Mouse (Mus musculus): ENCODE measurements at regions not wholly inside any gene's neighbourhood (a gene's known extent, or its start where the extent isn't known, plus 50 kb on each side); places are given as distances from the start of the nearest gene placed in this dataset.

GRCm38 (mm10) chr10:9310346-9310745, 364.7 kb downstream of the Samd5 start:
- no peak for ATAC-seq (replicated peaks; ENCODE audit: poor library complexity)

GRCm38 (mm10) chr10:9296055-9296454, 379.0 kb downstream of the Samd5 start:
- ATAC-seq (replicated peaks; ENCODE audit: poor library complexity), result no peak

GRCm38 (mm10) chr10:9295269-9295668, 379.7 kb downstream of the Samd5 start:
- no peak for ATAC-seq (replicated peaks; ENCODE audit: poor library complexity)

DNA sequence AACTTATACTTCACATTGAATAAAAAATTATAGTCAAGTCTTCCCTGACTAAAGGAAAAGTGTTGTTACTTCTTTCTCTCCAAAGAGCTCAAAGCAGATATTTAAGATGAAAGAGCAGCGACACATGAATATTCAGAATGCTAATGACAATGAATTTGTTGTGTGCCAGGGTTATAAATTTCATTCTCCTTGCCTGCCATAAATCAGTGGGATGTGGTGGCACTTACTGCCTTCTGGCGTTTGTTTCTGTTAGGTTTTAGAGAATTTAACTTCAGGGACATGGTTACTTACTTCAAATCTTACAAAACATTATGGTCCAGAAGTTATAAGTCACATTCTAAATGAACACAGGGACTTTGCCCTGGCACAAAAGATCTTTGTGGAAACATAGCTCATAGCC, 380.4 kb downstream of the Samd5 start:
- ATAC-seq (replicated peaks; ENCODE audit: poor library complexity), result no peak

- ATAC-seq (replicated peaks; ENCODE audit: poor library complexity), result no peak
These were observed 383.4 kb downstream of the Samd5 start for GRCm38 (mm10) chr10:9291456-9292146.

- no peak for ATAC-seq (replicated peaks; ENCODE audit: poor library complexity)
These were observed 387.1 kb upstream of the Sash1 start for GRCm38 (mm10) chr10:9272940-9273339.

GRCm38 (mm10) chr10:9272243-9272642, 386.4 kb upstream of the Sash1 start:
- ATAC-seq (replicated peaks; ENCODE audit: poor library complexity), result no peak

GRCm38 (mm10) chr10:9265528-9265927, 379.7 kb upstream of the Sash1 start:
- ATAC-seq (replicated peaks; ENCODE audit: poor library complexity), result no peak

DNA sequence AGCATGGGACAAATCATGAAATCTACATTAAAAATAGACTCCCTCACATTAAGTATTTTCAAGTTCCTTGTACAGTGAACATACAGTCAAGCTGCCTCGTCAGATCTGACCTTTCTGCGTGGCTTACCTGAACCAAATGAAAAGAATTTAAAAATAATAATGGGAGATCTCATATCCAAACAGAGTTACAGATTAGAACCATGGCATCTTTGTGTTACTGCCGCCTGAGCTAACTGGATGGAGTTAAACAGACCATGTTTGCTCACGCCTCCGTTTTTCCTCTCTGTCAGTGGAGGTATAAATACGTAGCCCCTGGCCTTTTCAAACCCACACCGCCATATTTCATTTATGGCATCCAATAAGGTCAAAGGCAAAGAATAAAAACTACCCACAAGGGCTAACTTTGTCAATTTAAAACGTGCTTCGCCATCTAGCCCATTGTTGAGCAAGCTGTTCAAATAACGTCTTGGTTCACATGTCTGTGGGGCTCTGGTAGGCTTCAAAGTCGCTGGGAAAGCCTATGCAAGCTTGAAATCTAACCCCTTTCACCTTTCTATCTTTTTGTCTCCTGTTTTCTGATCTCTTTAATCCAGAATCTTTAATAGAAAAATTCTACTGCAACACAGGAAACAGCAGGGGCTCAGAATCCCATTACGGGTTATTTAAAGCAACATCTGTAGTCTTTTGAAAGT, 378.6 kb upstream of the Sash1 start:
- ATAC-seq (replicated peaks; ENCODE audit: poor library complexity), result no peak

GRCm38 (mm10) chr10:9258705-9259104, 372.8 kb upstream of the Sash1 start:
- no peak for ATAC-seq (replicated peaks; ENCODE audit: poor library complexity)

- no peak for ATAC-seq (replicated peaks; ENCODE audit: poor library complexity)
These were observed 367.0 kb upstream of the Sash1 start for GRCm38 (mm10) chr10:9252941-9253217.

DNA sequence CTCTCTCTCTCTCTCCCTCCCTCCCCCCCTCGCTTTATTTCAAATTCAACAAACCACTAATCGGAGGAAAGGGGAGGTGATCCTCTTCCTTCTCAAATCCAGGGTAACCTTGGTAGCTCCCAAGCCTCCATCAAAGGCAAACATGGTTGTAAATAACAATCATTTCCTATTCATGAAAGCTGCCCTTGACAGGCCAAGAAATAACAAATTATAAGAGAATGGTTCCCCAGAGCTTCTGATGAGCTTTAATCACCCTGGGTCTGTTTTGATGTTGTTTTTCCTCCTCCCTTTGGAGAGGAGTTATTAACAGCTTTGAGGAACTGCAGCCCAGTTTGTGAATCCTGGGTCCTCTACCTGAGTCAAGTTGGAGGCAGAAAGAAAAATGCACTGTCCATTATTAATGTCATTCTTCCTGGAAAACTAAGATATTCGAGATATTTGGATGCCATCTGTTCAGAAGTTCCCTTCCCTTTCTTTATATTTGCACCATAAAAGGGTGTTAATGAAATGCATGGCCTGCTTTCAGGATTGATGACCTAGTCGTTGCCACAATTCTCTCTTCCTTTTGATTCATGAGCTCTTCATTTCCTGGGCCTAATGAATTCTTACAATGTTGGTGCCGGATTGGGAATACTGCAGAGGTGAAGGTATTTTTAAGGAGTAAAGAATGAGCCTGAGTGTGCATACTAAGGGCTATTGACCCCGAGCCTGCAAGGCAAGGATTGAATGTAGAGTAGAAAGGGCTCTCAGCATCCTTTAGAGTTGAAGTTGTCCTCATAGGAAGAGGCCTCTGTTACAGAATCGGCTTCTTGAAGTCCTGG, 366.5 kb upstream of the Sash1 start:
- ATAC-seq (replicated peaks; ENCODE audit: poor library complexity), result no peak

DNA sequence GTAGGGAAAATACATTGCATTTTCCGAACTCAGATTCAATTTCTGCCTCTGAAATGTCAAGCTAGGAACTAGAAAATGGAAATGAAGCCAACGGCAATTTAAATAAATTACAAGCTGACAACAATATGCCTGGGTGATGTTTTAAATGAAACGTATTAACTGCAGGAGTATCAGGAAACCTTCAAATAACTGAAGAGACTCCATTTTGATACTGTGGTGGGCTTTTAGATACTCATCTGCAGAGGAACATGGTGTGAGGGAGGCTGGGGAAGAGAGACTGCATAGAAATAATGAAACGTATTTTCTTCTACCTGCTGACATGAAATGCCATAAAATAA, 357.4 kb upstream of the Sash1 start:
- no peak for ATAC-seq (replicated peaks; ENCODE audit: poor library complexity)

DNA sequence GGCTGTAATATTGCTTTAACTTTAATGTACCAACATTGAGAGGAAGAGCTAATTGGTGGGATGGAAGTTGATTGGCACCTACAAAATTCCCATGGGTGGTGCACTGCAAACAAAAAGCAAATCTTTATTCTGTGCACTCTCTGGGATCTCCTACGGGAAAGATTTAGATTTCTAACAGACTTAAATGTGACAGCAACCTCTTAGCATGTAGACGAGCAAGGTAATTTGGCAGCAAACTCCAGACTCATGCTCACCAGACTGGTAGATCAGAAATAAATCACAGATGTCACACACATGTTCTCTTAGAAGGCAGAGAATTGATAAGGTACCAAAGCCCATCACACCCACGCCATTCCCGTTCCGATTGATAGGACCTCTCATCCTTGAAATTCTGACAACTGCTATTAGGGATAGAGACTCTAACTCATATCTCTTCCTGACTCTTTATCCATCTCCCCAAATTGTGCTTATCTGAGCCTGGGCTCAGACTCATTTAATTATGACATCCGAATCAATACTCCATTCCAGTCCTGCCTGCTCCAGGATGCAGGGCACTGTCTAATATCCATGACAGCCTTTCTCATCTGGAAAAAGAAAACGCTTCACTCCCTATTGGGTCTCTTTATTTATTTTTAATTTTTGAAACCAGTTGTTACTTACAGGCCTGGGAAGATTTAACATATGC, 356.9 kb upstream of the Sash1 start:
- ATAC-seq (replicated peaks; ENCODE audit: poor library complexity), result no peak

GRCm38 (mm10) chr10:9239956-9240355, 354.1 kb upstream of the Sash1 start:
- ATAC-seq (replicated peaks; ENCODE audit: poor library complexity), result no peak

DNA sequence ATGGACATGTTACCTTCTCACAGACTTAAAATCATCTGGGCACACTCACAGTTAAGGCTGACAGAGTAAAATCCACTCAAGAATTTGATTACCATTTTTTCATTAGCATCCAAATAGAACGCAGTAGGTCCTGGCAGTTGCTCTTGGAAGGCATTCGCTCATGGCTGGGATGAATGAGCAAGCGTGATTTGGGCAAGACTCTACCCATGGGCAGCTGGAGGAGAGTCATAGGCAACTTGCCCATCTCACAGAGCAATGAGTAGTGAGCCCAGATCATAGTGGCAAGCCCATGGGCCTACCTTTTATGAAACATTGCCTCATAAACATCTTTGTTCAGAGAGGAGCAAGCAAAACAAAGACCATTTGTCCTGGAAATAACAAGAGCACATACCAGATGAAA, 345.9 kb upstream of the Sash1 start:
- ATAC-seq (replicated peaks; ENCODE audit: poor library complexity), result no peak

DNA sequence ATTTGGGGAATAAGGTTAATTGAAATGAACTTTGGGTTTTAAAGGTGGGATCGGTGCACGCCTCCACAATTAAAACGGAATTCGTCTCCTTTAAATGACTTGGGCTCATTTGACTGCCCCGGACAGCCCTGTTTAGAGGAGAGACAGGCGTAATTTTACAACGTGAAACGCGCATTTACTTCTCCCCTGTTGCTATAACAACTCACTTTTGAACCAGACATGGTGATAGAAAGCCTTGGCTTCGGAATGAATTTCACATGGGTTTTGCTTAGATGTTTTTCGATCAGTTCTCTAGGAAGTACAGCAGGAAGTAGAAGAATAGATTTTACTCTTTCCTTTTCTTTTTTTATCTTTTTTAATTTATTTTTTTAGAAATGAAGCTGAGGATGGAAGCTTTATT, 343.2 kb upstream of the Sash1 start:
- ATAC-seq (replicated peaks; ENCODE audit: poor library complexity), result no peak

GRCm38 (mm10) chr10:9227361-9227760, 341.5 kb upstream of the Sash1 start:
- no peak for ATAC-seq (replicated peaks; ENCODE audit: poor library complexity)

DNA sequence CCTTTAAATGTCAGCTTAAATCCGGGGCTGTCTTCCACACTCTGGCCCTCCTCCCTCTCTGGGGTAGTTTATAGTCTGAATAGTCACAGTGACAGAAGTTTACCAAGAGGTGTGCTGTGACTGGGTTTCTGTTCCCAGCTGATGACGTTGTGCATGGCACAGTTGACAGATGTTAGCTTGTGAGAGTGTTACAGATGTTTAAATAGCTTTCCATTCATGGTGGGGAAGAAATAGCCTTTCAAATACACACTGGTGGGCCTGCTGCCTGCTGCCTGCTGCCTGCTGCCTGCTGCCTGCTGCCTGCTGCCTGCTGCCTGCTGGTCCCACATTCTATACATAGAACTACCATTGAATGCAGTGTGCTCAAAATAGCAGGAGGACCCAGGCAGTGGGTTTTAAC, 324.8 kb upstream of the Sash1 start:
- ATAC-seq (replicated peaks; ENCODE audit: poor library complexity), result no peak

DNA sequence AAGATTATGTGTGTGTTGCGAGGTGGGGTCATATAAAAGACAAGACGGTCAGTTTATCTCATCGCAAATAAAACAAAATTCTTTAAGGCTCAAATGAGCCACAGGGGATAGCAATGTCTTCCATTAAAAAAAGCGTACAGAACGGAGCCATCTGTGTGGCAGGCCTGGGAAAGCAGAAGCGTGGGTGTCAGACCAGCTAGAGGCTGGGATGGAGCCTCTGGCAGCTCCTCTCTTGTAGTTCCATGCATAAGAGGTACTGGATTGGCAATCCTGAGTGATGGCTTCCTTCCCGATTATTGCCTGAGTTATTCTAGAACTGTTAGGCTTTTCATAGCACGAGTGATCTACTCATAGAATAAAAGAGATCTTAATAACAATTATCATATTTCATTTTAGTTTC, 318.2 kb upstream of the Sash1 start:
- ATAC-seq (replicated peaks; ENCODE audit: poor library complexity), result no peak

DNA sequence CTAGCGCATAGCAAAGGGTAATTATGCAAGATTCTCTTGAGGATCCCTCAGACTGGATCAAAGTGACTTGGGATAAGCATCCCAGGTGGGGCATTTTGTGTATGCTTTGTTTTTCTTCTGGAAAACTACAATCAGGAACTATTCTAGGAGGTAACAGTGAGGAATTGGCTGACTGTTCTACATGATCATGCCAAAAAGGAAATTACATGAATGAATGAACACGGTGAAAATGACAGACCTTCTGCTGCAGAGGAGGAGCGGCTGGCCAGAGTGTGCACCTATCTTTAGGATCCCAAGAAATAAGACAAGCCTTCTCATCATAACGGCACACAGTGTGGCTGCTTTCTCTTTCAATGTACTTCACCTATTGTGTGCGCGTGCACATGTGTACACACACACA, 317.5 kb upstream of the Sash1 start:
- no peak for ATAC-seq (replicated peaks; ENCODE audit: poor library complexity)

GRCm38 (mm10) chr10:9202922-9203321, 317.1 kb upstream of the Sash1 start:
- no peak for ATAC-seq (replicated peaks; ENCODE audit: poor library complexity)

Data from megakaryocyte progenitor cell, adult 5-6 weeks (primary cell).